Comparison of ENCODE assay signal across 27 mouse cellular contexts in the genomic region with DNA sequence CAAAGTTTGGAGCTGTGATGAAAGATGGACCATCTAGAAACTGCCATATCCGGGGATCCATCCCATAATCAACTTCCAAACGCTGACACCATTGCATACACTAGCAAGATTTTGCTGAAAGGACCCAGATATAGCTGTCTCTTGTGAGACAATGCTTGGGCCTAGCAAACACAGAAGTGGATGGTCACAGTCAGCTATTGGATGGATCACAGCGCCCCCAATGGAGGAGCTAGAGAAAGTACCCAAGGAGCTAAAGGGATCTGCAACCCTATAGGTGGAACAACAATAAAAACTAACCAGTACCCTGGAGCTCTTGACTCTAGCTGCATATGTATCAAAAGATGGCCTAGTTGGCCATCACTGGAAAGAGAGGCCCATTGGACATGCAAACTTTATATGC. TPM values are rescaled to one million over a fixed set of nuclear protein-coding genes. Genes with fewer than 3 reads are reported as not detected.
"Had no signal": no experiment of that assay in that cellular context is flagged by ENCODE, and none has a peak within 500 bp of the region (broad histone marks: within the 10 kb centered on the region; RNA-seq: fewer than 3 reads in every experiment).

No protein-coding gene starts in this region.

RNA-seq across cellular contexts. Expression of a gene that starts 14.7 kb away (rescaled TPM):
- total RNA-seq: gastrocnemius, adult 18-20 months; gastrocnemius, postnatal 10 days; gastrocnemius, postnatal 25 days; gastrocnemius, postnatal 4 days; granulocyte monocyte progenitor cell, adult 5-6 weeks; heart, adult 8-10 months; heart, postnatal 10 days; heart, postnatal 25 days; heart, postnatal 4 days; layer of hippocampus, adult 8-10 months; layer of hippocampus, postnatal 14 days; layer of hippocampus, postnatal 36 days; left cerebral cortex, adult 18-20 months; left cerebral cortex, postnatal 14 days; left cerebral cortex, postnatal 36 days had no signal
- polyA plus RNA-seq: heart, embryonic 12.5 days; heart, embryonic 14.5 days; heart, embryonic 16.5 days; hindbrain, embryonic 10.5 days; hindbrain, embryonic 12.5 days; inflammation-experienced regulatory T-cells, adult 6 months; intestine, embryonic 15.5 days; limb, embryonic 10.5 days; limb, embryonic 14.5 days; liver, embryonic 11.5 days; liver, embryonic 13.5 days; liver, embryonic 15.5 days had no signal

RNA-seq across cellular contexts. Expression of a gene that starts 60.0 kb away (rescaled TPM):
- polyA plus RNA-seq: inflammation-experienced regulatory T-cells, adult 6 months had no signal
